Mouse (Mus musculus): ENCODE measurements around the gene Fam83e. TPM values are rescaled to one million over a fixed set of nuclear protein-coding genes. Genes with fewer than 3 reads are reported as not detected.
A peak's percentile ranks its signal among the peaks of the same experiment; 100 is the strongest.

The Fam83e gene
- total and polyA plus RNA-seq, 3 experiments: 0.43 to 1.0 TPM; not detected in 1

GRCm38 (mm10) chr7:45702316-45702715, 18.7 kb upstream of the Fam83e start:
- no peak overlapping the region for H3K4me3 ChIP-seq (ENCODE audit: control insufficient read depth in 1 of 2, insufficient read depth in 1 of 2, low read depth in 2 of 2, low read length in 2 of 2)
- no peaks in the 10 kb centered on the region for H3K36me3 ChIP-seq (ENCODE audit: control insufficient read depth in 1 of 2, insufficient read depth in 2 of 2, low read length in 2 of 2)
- no peak overlapping the region for H3K27ac ChIP-seq (ENCODE audit: control insufficient read depth, low read depth, low read length)
- no peaks in the 10 kb centered on the region for H3K9me3 ChIP-seq (replicated peaks; ENCODE audit: insufficient read depth, low read length)
- H3K4me1 ChIP-seq (ENCODE audit: control insufficient read depth in 1 of 2, insufficient read depth in 2 of 2, low read length in 2 of 2): peaks cover 0 to 6% of the 10 kb centered on the region in 2 experiments; a peak in 2 of 4 replicates
- no peak for TF ChIP-seq ZC3H11A (IDR thresholded peaks at IDR 0.05; ENCODE audit: low read depth, low read length)
- TF ChIP-seq E2F4 (IDR thresholded peaks at IDR 0.05; ENCODE audit: borderline replicate concordance, low read depth, low read length): no peak
- TF ChIP-seq NRF1 (IDR thresholded peaks at IDR 0.05; ENCODE audit: insufficient read depth, low read depth, low read length, poor library complexity, severe bottlenecking): no peak
- TF ChIP-seq GABPA (IDR thresholded peaks at IDR 0.05; ENCODE audit: low read depth, low read length): no peak
- TF ChIP-seq JUND (IDR thresholded peaks at IDR 0.05; ENCODE audit: low read depth, low read length): no peak
- TF ChIP-seq USF2 (IDR thresholded peaks at IDR 0.05; ENCODE audit: borderline replicate concordance in 1 of 2, insufficient read depth in 1 of 2, low read depth in 1 of 2, low read length in 2 of 2): no peak
- no peak for TF ChIP-seq MEF2A (IDR thresholded peaks at IDR 0.05; ENCODE audit: extremely low read depth, insufficient replicate concordance, low read depth, low read length, poor library complexity, severe bottlenecking)
- no peak for TF ChIP-seq USF1 (IDR thresholded peaks at IDR 0.05; ENCODE audit: low read depth, low read length)
- TF ChIP-seq CTCF (IDR thresholded peaks at IDR 0.05 in 2 of 3, conservative IDR thresholded peaks at IDR 0.05 in 1 of 3; ENCODE audit: control insufficient read depth in 1 of 3, insufficient read depth in 1 of 3, low read depth in 2 of 3, low read length in 3 of 3, poor library complexity in 1 of 3, severe bottlenecking in 1 of 3): no peak
- no peak for TF ChIP-seq GATA1 (IDR thresholded peaks at IDR 0.05; ENCODE audit: low read depth, low read length)
- DNase-seq (ENCODE audit: low read depth, low spot score): no peak
- peaks cover 7% of the 10 kb centered on the region for H3K79me2 ChIP-seq (ENCODE audit: control insufficient read depth, insufficient read depth, low read length, poor library complexity)
- H3K9ac ChIP-seq (ENCODE audit: control insufficient read depth, low read depth, low read length, poor library complexity, severe bottlenecking): no peak overlapping the region
- peaks cover 0 to 4% of the 10 kb centered on the region in 2 experiments; a peak in 2 of 4 replicates for H3K27me3 ChIP-seq (ENCODE audit: control insufficient read depth in 1 of 2, insufficient read depth in 2 of 2, low read length in 2 of 2)

GRCm38 (mm10) chr7:45702809-45703520, 18.0 kb upstream of the Fam83e start:
- Histone ChIP-seq H3K4me1 (ENCODE audit: control insufficient read depth in 1 of 2, insufficient read depth in 2 of 2, low read length in 2 of 2) (peaks cover 0 to 8% of the 10 kb centered on the region in 2 experiments; a peak in 2 of 4 replicates), H3K27me3 (ENCODE audit: control insufficient read depth in 1 of 2, insufficient read depth in 2 of 2, low read length in 2 of 2) (peaks cover 0 to 4% of the 10 kb centered on the region in 2 experiments; a peak in 2 of 4 replicates), H3K9me3 (replicated peaks; ENCODE audit: insufficient read depth, low read length) (no peaks in the 10 kb centered on the region), H3K9ac (ENCODE audit: control insufficient read depth, low read depth, low read length, poor library complexity, severe bottlenecking) (no peak overlapping the region), H3K27ac (ENCODE audit: control insufficient read depth, low read depth, low read length) (no peak overlapping the region), H3K36me3 (ENCODE audit: control insufficient read depth in 1 of 2, insufficient read depth in 2 of 2, low read length in 2 of 2) (no peaks in the 10 kb centered on the region), H3K79me2 (ENCODE audit: control insufficient read depth, insufficient read depth, low read length, poor library complexity) (peaks cover 7% of the 10 kb centered on the region), H3K4me3 (ENCODE audit: control insufficient read depth in 1 of 2, insufficient read depth in 1 of 2, low read depth in 2 of 2, low read length in 2 of 2) (no peak overlapping the region)
- TF ChIP-seq MAX (IDR thresholded peaks at IDR 0.05; ENCODE audit: low read length): no peak
- no peak for DNase-seq (ENCODE audit: low read depth, low spot score)

GRCm38 (mm10) chr7:45703521-45704033, 17.4 kb upstream of the Fam83e start:
- peak overlapping the region; percentile 33 to 58 for H3K4me3 ChIP-seq (ENCODE audit: control insufficient read depth in 1 of 2, insufficient read depth in 1 of 2, low read depth in 2 of 2, low read length in 2 of 2)

More at GRCm38 (mm10) chr7:45703521-45704033, 17.4 kb upstream of the Fam83e start:
- peaks cover 7% of the 10 kb centered on the region for H3K79me2 ChIP-seq (ENCODE audit: control insufficient read depth, insufficient read depth, low read length, poor library complexity)
- peak overlapping the region; percentile 82 for H3K27ac ChIP-seq (ENCODE audit: control insufficient read depth, low read depth, low read length)
- peaks cover 0 to 3% of the 10 kb centered on the region in 2 experiments; a peak in 2 of 4 replicates for H3K36me3 ChIP-seq (ENCODE audit: control insufficient read depth in 1 of 2, insufficient read depth in 2 of 2, low read length in 2 of 2)
- H3K4me1 ChIP-seq (ENCODE audit: control insufficient read depth in 1 of 2, insufficient read depth in 2 of 2, low read length in 2 of 2): peaks cover 0 to 14% of the 10 kb centered on the region in 2 experiments; a peak in 2 of 4 replicates
- DNase-seq (ENCODE audit: low read depth, low spot score): no peak
- peak overlapping the region; percentile 69 for H3K9ac ChIP-seq (ENCODE audit: control insufficient read depth, low read depth, low read length, poor library complexity, severe bottlenecking)
- H3K9me3 ChIP-seq (replicated peaks; ENCODE audit: insufficient read depth, low read length): no peaks in the 10 kb centered on the region
- peaks cover 0 to 2% of the 10 kb centered on the region in 2 experiments; a peak in 2 of 4 replicates for H3K27me3 ChIP-seq (ENCODE audit: control insufficient read depth in 1 of 2, insufficient read depth in 2 of 2, low read length in 2 of 2)
- TF ChIP-seq GABPA (IDR thresholded peaks at IDR 0.05; ENCODE audit: low read depth, low read length) (no peak), SIN3A (IDR thresholded peaks at IDR 0.05; ENCODE audit: low read length) (no peak), ZKSCAN1 (IDR thresholded peaks at IDR 0.05; ENCODE audit: low read depth, low read length) (no peak), E2F4 (IDR thresholded peaks at IDR 0.05; ENCODE audit: borderline replicate concordance, low read depth, low read length) (no peak), MAX (IDR thresholded peaks at IDR 0.05; ENCODE audit: low read length) (no peak), POLR2A (IDR thresholded peaks at IDR 0.05; ENCODE audit: control insufficient read depth in 1 of 2, insufficient read depth in 1 of 2, low read depth in 1 of 2, low read length in 2 of 2, poor library complexity in 1 of 2) (no peak), MEF2A (IDR thresholded peaks at IDR 0.05; ENCODE audit: extremely low read depth, insufficient replicate concordance, low read depth, low read length, poor library complexity, severe bottlenecking) (no peak), ZC3H11A (IDR thresholded peaks at IDR 0.05; ENCODE audit: low read depth, low read length) (no peak), NRF1 (IDR thresholded peaks at IDR 0.05; ENCODE audit: insufficient read depth, low read depth, low read length, poor library complexity, severe bottlenecking) (no peak), ELF1 (IDR thresholded peaks at IDR 0.05; ENCODE audit: low read depth, low read length) (no peak), HCFC1 (IDR thresholded peaks at IDR 0.05; ENCODE audit: low read depth, low read length) (no peak), EP300 (IDR thresholded peaks at IDR 0.05; ENCODE audit: low read depth in 1 of 2, low read length in 2 of 2) (no peak), TBP (IDR thresholded peaks at IDR 0.05; ENCODE audit: low read depth, low read length) (no peak), MXI1 (IDR thresholded peaks at IDR 0.05; ENCODE audit: low read depth, low read length) (no peak), RCOR1 (IDR thresholded peaks at IDR 0.05; ENCODE audit: low read depth, low read length) (no peak)

All from MEL (cell line).